Mouse (Mus musculus) liver, embryonic 11.5 days (tissue): ENCODE data around the gene Tfcp2l1. TPM values are rescaled to one million over a fixed set of nuclear protein-coding genes. Genes with fewer than 3 reads are reported as not detected.

Experiments
- ATAC-seq: fragments of 200-750 bp; cut with Nextera tagmentation; replicated peaks from 2 replicates; pipeline ENCODE4 v1.8.0; 2017; ENCODE audit warnings: moderate number of reproducible peaks, mild to moderate bottlenecking, moderate TSS enrichment, moderate library complexity; ENCODE audit not compliant: low FRiP score
- DNase-seq: peaks from one replicate; pipeline ENCODE4 v3.0.0-alpha.2; 2017; ENCODE audit warnings: low spot score
- H3K27ac ChIP-seq: fragments of 300-500 bp; sonication (generic); 2 replicates; pipeline ENCODE4 v1.5.1; 2014; ENCODE audit warnings: mild to moderate bottlenecking, low read depth, low read length, control low read depth
- H3K27me3 ChIP-seq: fragments of 300-500 bp; sonication (generic); replicated peaks from 2 replicates; pipeline ENCODE4 v1.6.1; 2014; ENCODE audit warnings: low read length, mixed read lengths; ENCODE audit not compliant: control insufficient read depth, insufficient read depth
- H3K36me3 ChIP-seq: fragments of 300-500 bp; sonication (generic); 2 replicates; pipeline ENCODE4 v1.6.1; 2014; ENCODE audit warnings: mild to moderate bottlenecking, low read length, moderate library complexity, mixed read lengths; ENCODE audit not compliant: control insufficient read depth, insufficient read depth
- H3K4me1 ChIP-seq: fragments of 300-500 bp; sonication (generic); replicated peaks from 2 replicates; pipeline ENCODE4 v1.6.1; 2014; ENCODE audit warnings: low read length, mixed read lengths; ENCODE audit not compliant: control insufficient read depth, insufficient read depth
- H3K4me2 ChIP-seq: fragments of 300-500 bp; sonication (generic); 2 replicates; pipeline ENCODE4 v1.6.1; 2014; ENCODE audit warnings: mild to moderate bottlenecking, control low read depth, moderate library complexity
- H3K4me3 ChIP-seq: fragments of 300-500 bp; sonication (generic); 2 replicates; pipeline ENCODE4 v1.5.1; 2014; ENCODE audit warnings: low read depth, low read length, control low read depth
- H3K9ac ChIP-seq: fragments of 300-500 bp; sonication (generic); 2 replicates; pipeline ENCODE4 v1.6.1; 2014; ENCODE audit warnings: low read depth, low read length, control low read depth
- H3K9me3 ChIP-seq: fragments of 300-500 bp; sonication (generic); 2 replicates; pipeline ENCODE4 v1.6.1; 2016; ENCODE audit warnings: low read length, inconsistent platforms, mixed read lengths; ENCODE audit not compliant: control insufficient read depth
- WGBS: fragments of 180-500 bp; shearing (Covaris S2); extraction: QIAGEN DNeasy Blood & Tissue Kit; methylation state at CpG from one replicate; pipeline ENCODE4 v1.1.7; 2014; 5-methylcytosine and 5-hydroxymethylcytosine counted together
- polyA plus RNA-seq: library from polyadenylated mRNA; unstranded; fragments of >200 nt; fragmentation: Nextera tagmentation; extraction: Ambion mirVana; gene quantifications from 2 replicates; pipeline ENCODE4 v1.2.1, GENCODE M21; 2014

The Tfcp2l1 gene
- polyA plus RNA-seq, 1 experiment from 2014 or later = 0.60 TPM

DNA sequence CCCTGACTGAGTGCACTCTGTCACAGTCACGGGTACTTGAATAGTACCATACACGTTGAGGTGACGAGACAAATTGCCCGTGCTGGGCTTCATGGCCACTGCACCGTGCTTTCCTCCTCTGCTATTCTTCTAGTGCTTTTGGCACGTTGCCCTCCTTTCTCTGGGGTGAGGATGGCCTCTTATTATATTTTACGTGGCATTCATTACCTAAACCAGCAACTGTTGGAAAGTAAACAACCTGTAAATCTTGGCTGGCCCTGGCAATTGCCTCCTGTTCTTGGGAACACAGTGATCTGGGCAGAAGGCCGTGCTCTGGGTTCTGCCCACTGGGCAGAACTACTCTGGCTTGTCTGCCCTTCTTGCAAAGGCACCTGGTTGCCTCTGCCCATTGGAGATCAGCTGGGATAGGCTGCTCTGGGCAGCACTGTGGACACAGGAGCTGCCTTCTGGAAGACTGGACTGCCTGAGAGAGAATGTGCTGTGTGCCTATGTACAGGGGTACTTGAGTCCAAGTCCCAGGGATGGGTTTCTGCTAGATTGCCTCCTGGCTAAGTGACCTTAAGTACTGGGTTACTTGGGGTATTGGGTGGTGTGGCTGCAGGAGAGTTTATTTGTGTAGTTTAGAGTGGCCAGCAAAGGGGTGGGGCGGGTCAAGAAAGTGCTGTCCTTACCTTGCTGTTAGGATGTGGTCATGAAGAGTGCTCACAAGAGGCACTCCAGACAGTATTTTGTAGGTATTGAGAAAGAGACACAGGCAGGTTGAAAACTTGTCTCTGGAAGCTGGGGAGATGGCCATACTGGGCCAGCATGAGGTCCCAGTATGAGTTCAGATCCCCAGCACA, 15.6 kb downstream of the Tfcp2l1 start:
- ATAC-seq (no peak), DNase-seq (no peak)
- no peak overlapping the region for H3K9ac ChIP-seq
- H3K4me3 ChIP-seq = no peak overlapping the region
- no peaks in the 10 kb centered on the region for H3K4me1 ChIP-seq
- no peak overlapping the region for H3K27ac ChIP-seq
- H3K4me2 ChIP-seq = no peak overlapping the region
- no peaks in the 10 kb centered on the region for H3K36me3 ChIP-seq
- no peaks in the 10 kb centered on the region for H3K27me3 ChIP-seq
- H3K9me3 ChIP-seq = no peaks in the 10 kb centered on the region
- 74% methylated on average over 9 of the region's 9 CpGs for WGBS

GRCm38 (mm10) chr1:118645701-118646100, 18.0 kb downstream of the Tfcp2l1 start:
- Histone ChIP-seq H3K4me2 (no peak overlapping the region), H3K9ac (no peak overlapping the region), H3K27ac (no peak overlapping the region), H3K36me3 (no peaks in the 10 kb centered on the region), H3K4me3 (no peak overlapping the region), H3K27me3 (no peaks in the 10 kb centered on the region), H3K4me1 (no peaks in the 10 kb centered on the region), H3K9me3 (no peaks in the 10 kb centered on the region)
- 61% methylated on average over 4 of the region's 4 CpGs for WGBS
- DNase-seq = no peak
- ATAC-seq = no peak

- no peak overlapping the region for H3K9ac ChIP-seq
- ATAC-seq (no peak), DNase-seq (no peak)
- H3K27ac ChIP-seq = no peak overlapping the region
- H3K4me3 ChIP-seq = no peak overlapping the region
- H3K27me3 ChIP-seq = no peaks in the 10 kb centered on the region
- no peak overlapping the region for H3K4me2 ChIP-seq
- H3K9me3 ChIP-seq = no peaks in the 10 kb centered on the region
- WGBS = 27% methylated on average over 3 of the region's 3 CpGs
- H3K36me3 ChIP-seq = no peaks in the 10 kb centered on the region
- no peaks in the 10 kb centered on the region for H3K4me1 ChIP-seq
Measured at GRCm38 (mm10) chr1:118648015-118648414, 20.3 kb downstream of the Tfcp2l1 start.

- no peaks in the 10 kb centered on the region for H3K4me1 ChIP-seq
- DNase-seq = no peak
- no peak overlapping the region for H3K9ac ChIP-seq
- ATAC-seq = no peak; the same call in 1 of the 2 replicates
- WGBS = 81% methylated on average over 9 of the region's 9 CpGs
- H3K9me3 ChIP-seq = no peaks in the 10 kb centered on the region
- no peak overlapping the region for H3K27ac ChIP-seq
- H3K36me3 ChIP-seq = no peaks in the 10 kb centered on the region
- no peaks in the 10 kb centered on the region for H3K27me3 ChIP-seq
- no peak overlapping the region for H3K4me3 ChIP-seq
- H3K4me2 ChIP-seq = no peak overlapping the region
Measured at GRCm38 (mm10) chr1:118649933-118650770, 22.4 kb downstream of the Tfcp2l1 start.

- Histone ChIP-seq H3K27me3 (no peaks in the 10 kb centered on the region), H3K4me2 (no peak overlapping the region), H3K4me1 (no peaks in the 10 kb centered on the region), H3K9ac (no peak overlapping the region), H3K36me3 (no peaks in the 10 kb centered on the region), H3K4me3 (no peak overlapping the region), H3K9me3 (no peaks in the 10 kb centered on the region), H3K27ac (no peak overlapping the region)
- no peak for ATAC-seq
- WGBS = 66% methylated on average over 3 of the region's 3 CpGs
- no peak for DNase-seq
Measured at GRCm38 (mm10) chr1:118650771-118651080, 23.0 kb downstream of the Tfcp2l1 start.

DNA sequence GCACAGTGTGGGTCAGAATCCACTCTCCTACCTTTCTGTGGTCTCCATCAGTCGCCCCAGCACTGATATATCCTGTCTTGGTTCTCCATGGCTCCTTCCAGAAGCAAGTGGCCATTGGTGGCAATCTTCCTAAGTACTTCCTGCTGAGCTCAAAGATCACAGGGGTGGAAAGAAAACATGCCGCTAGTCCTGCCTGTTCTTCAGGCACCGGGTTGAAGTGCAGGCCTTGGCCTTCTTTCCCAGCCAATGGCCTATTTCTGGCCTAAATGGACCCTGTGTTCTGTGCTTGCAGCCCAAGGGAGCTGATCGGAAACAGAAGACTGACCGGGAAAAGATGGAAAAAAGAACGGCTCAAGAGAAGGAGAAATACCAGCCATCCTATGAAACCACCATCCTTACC, 31.0 kb downstream of the Tfcp2l1 start:
- Histone ChIP-seq H3K4me3 (no peak overlapping the region), H3K36me3 (no peaks in the 10 kb centered on the region), H3K9ac (no peak overlapping the region), H3K4me2 (no peak overlapping the region), H3K4me1 (no peaks in the 10 kb centered on the region), H3K27ac (no peak overlapping the region), H3K9me3 (no peaks in the 10 kb centered on the region), H3K27me3 (no peaks in the 10 kb centered on the region)
- WGBS = 73% methylated on average over 6 of the region's 6 CpGs
- ATAC-seq = no peak
- no peak for DNase-seq

- no peaks in the 10 kb centered on the region for H3K36me3 ChIP-seq
- 59% methylated on average over 3 of the region's 3 CpGs for WGBS
- DNase-seq (no peak), ATAC-seq (no peak)
- no peaks in the 10 kb centered on the region for H3K27me3 ChIP-seq
- H3K9ac ChIP-seq = no peak overlapping the region
- H3K27ac ChIP-seq = no peak overlapping the region
- no peak overlapping the region for H3K4me2 ChIP-seq
- H3K4me1 ChIP-seq = no peaks in the 10 kb centered on the region
- H3K4me3 ChIP-seq = no peak overlapping the region
- H3K9me3 ChIP-seq = no peaks in the 10 kb centered on the region
Measured at GRCm38 (mm10) chr1:118660880-118661465, 33.2 kb downstream of the Tfcp2l1 start.

DNA sequence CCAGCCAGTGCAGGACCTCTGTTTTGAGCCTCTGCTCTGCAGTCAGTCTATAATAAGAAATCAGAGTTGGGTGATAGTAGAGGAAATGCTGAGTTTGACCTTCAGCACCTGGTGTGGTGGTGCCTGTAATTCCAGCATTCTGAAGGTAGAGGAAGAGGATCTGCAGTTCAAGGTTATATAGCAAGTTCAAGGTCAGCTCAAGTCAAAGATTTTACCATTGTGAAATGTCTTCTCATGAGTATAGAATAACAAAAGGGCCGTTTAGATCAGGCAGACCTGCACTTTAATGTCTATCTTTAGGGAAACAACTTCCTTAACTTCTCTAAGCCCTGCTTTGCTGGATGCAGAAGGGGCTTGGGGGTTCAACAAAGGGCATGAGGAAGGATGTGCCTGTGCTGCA, 35.3 kb downstream of the Tfcp2l1 start:
- no peak for ATAC-seq
- Histone ChIP-seq H3K27ac (no peak overlapping the region), H3K9ac (no peak overlapping the region), H3K4me2 (no peak overlapping the region), H3K9me3 (no peaks in the 10 kb centered on the region), H3K36me3 (no peaks in the 10 kb centered on the region), H3K4me3 (no peak overlapping the region), H3K4me1 (no peaks in the 10 kb centered on the region), H3K27me3 (no peaks in the 10 kb centered on the region)
- 40% methylated on average over 1 of the region's 1 CpGs for WGBS
- DNase-seq = no peak
